Mouse (Mus musculus) lung, embryonic 16.5 days (tissue): ENCODE measurements around the gene Trim7. TPM values are rescaled to one million over a fixed set of nuclear protein-coding genes. Genes with fewer than 3 reads are reported as not detected.
"Not testable (repeated sequence)": the region's sequence is repeated elsewhere in the genome, so short reads cannot be mapped to it uniquely, and the experiment has no call there.

Experiments
- ATAC-seq: fragments of 200-750 bp; cut with Nextera tagmentation; 2 replicates; pipeline ENCODE4 v1.8.0; 2017; ENCODE audit warnings: low read depth, mild to moderate bottlenecking, moderate library complexity
- H3K27ac ChIP-seq: fragments of 300-500 bp; sonication (generic); 2 replicates; pipeline ENCODE4 v1.5.1; 2014; ENCODE audit warnings: mild to moderate bottlenecking, control low read depth, low read length
- H3K27me3 ChIP-seq: fragments of 300-500 bp; sonication (generic); 2 replicates; pipeline ENCODE4 v1.6.1; 2014; ENCODE audit warnings: low read depth, low read length, mixed read lengths; ENCODE audit not compliant: control insufficient read depth, insufficient read depth
- H3K36me3 ChIP-seq: fragments of 300-500 bp; sonication (generic); 2 replicates; pipeline ENCODE4 v1.6.1; 2014; ENCODE audit warnings: low read length; ENCODE audit not compliant: control insufficient read depth, insufficient read depth
- H3K4me1 ChIP-seq: fragments of 300-500 bp; sonication (generic); replicated peaks from 2 replicates; pipeline ENCODE4 v1.6.1; 2014; ENCODE audit warnings: low read length, mixed read lengths; ENCODE audit not compliant: control insufficient read depth, insufficient read depth
- H3K4me2 ChIP-seq: fragments of 300-500 bp; sonication (generic); 2 replicates; pipeline ENCODE4 v1.6.1; 2014; ENCODE audit warnings: low read depth, low read length, control low read depth
- H3K4me3 ChIP-seq: fragments of 300-500 bp; sonication (generic); 2 replicates; pipeline ENCODE4 v1.5.1; 2014; ENCODE audit warnings: mild to moderate bottlenecking, low read length, control low read depth
- H3K9ac ChIP-seq: fragments of 300-500 bp; sonication (generic); 2 replicates; pipeline ENCODE4 v1.6.1; 2014; ENCODE audit warnings: low read length, control low read depth
- H3K9me3 ChIP-seq: fragments of 300-500 bp; sonication (generic); 2 replicates; pipeline ENCODE4 v1.6.1; 2016; ENCODE audit warnings: low read length; ENCODE audit not compliant: control insufficient read depth
- WGBS: fragments of 180-500 bp; shearing (Covaris S2); extraction: QIAGEN DNeasy Blood & Tissue Kit; methylation state at CpG from one replicate; pipeline ENCODE4 v1.1.7; 2014; 5-methylcytosine and 5-hydroxymethylcytosine counted together
- polyA plus RNA-seq: library from polyadenylated mRNA; unstranded; fragments of >200 nt; fragmentation: Nextera tagmentation; extraction: Ambion mirVana; gene quantifications from 2 replicates; pipeline ENCODE4 v1.2.1, GENCODE M21; 2015

Gene Trim7
- polyA plus RNA-seq, result 0.51 and 1.2 TPM in 2 replicates

DNA sequence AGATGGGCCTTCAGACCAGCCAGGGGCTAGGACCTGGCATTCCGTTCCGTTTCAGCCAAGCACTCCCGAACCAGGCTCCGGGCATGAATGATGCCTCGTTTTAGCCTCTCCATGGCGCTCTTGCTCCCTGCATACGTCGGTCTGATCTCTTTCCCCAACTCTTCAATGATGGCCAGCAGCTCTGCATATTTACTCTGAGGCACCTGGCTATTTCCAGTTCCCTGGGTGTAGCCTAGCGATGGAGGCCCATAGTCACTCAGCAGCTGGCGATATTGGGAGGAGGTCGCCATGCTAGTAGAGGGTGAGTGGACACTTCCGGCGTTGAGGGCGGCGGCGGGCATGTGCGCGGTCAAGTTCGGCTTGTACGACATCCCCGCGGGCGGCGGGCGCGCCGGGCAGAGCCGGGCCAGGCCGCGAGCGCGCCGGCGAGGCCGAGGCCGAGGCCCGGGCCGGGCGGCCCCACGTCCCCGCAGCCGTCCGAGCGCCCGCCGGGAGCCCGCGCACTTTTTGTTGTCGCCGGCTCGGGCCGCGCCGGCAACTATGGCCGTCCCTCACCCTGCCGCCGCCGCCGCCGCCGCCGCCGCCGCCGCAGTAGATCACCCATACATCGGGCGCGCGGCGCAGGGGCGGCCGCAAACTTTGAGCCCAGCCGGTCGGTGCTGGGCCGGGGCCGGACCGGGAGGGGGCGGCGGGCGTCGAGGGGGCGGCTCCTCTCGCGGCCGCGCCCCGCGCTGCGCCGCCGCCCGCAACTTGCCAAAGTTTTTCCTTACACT, at the start of gene Trim7, which contains the start of gene Gm12184:
Gene Trim7, plus strand, starts transcription at position 162 of the 773 bp plus-strand sequence.
Gene Gm12184, minus strand, starts transcription at position 677 of the 773 bp plus-strand sequence.
- Histone ChIP-seq H3K27ac (peak within 1 kb of the TSS; percentile 66), H3K4me2 (peak within 1 kb of the TSS; percentile 74)
- peak; percentile 91 for ATAC-seq

DNA sequence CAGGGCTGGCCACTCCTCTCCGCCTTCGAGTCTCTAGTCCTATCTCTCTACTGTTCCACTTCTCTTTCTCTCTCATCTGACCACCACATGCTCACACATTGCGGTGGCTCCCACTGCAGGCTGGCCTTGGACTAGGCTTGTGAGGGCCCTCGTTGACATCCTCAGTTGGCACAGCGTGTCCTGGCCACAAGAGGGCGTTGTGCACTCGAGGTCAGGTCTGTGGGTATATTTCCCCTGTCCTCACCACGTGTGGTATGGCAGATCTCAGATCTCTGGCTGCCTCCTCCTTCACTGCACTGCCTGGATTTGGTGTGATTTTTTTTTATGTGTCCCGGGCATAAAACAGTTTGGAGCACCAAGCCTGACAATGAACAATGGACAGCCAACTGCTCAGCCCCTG, 49.3 kb upstream of the Trim7 start:
- 45% methylated on average over 9 of the region's 9 CpGs for WGBS
- no peaks in the 10 kb centered on the region for H3K9me3 ChIP-seq
- no peak overlapping the region for H3K27ac ChIP-seq
- 0 out of 2 replicates have a peak, but pooled peaks cover 3% of the 10 kb centered on the region for H3K4me1 ChIP-seq
- H3K4me3 ChIP-seq, result no peak overlapping the region
- H3K9ac ChIP-seq, result no peak overlapping the region
- no peaks in the 10 kb centered on the region for H3K27me3 ChIP-seq
- no peak for ATAC-seq
- H3K4me2 ChIP-seq, result no peak overlapping the region
- no peaks in the 10 kb centered on the region for H3K36me3 ChIP-seq

More for the DNA sequence above, at the start of gene Trim7, which contains the start of gene Gm12184:
- H3K4me3 ChIP-seq, result peak within 1 kb of the TSS; percentile 50
- WGBS, result under 1% methylated on average over 34 of the region's 92 CpGs
- H3K27me3 ChIP-seq, H3K9me3 ChIP-seq, H3K4me1 ChIP-seq, H3K36me3 ChIP-seq: not testable (repeated sequence)
- peak within 1 kb of the TSS; percentile 65 for H3K9ac ChIP-seq

DNA sequence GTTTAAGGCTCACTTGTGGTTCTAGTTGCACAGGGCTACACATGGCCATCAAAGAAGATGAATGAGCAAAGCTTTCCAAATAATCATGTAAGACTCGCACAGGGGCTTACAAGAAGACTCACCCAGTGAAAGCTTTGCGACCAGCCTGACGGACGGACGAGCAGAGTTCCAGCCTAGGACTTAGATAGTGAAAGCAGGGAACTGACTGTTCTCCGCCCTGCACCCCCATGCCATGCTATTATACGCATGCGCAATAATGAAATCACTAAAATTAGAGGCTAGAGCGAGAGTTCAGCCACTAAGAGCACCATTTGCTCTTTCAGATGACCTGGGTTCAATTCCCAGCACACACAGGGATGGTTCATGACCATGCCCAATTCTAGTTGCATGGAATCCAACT, 48.6 kb upstream of the Trim7 start:
- Histone ChIP-seq H3K4me1 (0 out of 2 replicates have a peak, but pooled peaks cover 3% of the 10 kb centered on the region), H3K4me3 (no peak overlapping the region), H3K27me3 (no peaks in the 10 kb centered on the region), H3K36me3 (no peaks in the 10 kb centered on the region), H3K9ac (no peak overlapping the region), H3K27ac (no peak overlapping the region), H3K4me2 (no peak overlapping the region), H3K9me3 (no peaks in the 10 kb centered on the region)
- 78% methylated on average over 9 of the region's 9 CpGs for WGBS
- no peak for ATAC-seq

DNA sequence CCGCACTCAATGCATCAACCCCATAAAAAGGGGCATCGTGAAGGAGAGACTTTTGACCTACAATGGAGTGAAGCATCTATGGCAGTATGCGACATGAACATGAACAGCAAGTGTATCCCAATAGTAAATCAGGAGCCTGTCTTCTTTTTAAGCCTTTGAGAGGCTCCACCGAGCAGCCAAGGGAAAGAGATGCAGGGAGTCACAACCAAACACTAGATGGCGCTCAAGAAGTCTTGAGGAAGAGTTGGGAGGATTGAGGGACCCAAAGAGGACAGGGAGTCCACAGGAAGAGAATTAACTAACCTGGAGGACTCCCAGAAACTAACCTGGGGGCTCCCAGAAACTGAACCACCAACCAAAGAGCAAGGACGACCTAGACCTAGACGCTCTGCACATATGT, 46.5 kb upstream of the Trim7 start:
- Histone ChIP-seq H3K27me3 (no peaks in the 10 kb centered on the region), H3K9ac (no peak overlapping the region), H3K4me2 (no peak overlapping the region), H3K36me3 (no peaks in the 10 kb centered on the region), H3K4me1 (0 out of 2 replicates have a peak, but pooled peaks cover 1% of the 10 kb centered on the region), H3K9me3 (no peaks in the 10 kb centered on the region), H3K4me3 (no peak overlapping the region), H3K27ac (no peak overlapping the region)
- ATAC-seq, result no peak
- WGBS, result 37% methylated on average over 7 of the region's 7 CpGs

DNA sequence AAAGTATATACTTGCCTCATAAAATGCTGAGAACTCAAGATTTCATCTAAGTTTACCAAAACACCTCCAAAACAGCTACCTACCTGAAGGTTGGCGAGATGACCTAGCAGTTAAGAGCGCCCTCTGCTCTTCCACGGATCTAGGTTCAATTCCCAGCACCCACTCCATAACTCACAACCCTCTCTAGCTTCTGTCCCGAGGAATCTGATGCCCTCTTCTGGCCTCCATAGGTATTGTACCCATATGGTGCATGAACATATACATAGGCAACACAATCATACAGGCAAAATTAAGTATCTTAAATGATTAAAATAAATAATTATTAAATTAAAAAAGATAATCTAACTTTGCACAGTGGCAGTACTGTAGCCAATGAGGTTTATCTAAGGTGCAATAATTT, 43.7 kb upstream of the Trim7 start:
- Histone ChIP-seq H3K4me3 (no peak overlapping the region), H3K27me3 (no peaks in the 10 kb centered on the region), H3K4me1 (no peaks in the 10 kb centered on the region), H3K36me3 (no peaks in the 10 kb centered on the region), H3K9ac (no peak overlapping the region), H3K27ac (no peak overlapping the region), H3K9me3 (no peaks in the 10 kb centered on the region), H3K4me2 (no peak overlapping the region)
- ATAC-seq, result no peak
- WGBS, result 86% methylated on average over 4 of the region's 4 CpGs

DNA sequence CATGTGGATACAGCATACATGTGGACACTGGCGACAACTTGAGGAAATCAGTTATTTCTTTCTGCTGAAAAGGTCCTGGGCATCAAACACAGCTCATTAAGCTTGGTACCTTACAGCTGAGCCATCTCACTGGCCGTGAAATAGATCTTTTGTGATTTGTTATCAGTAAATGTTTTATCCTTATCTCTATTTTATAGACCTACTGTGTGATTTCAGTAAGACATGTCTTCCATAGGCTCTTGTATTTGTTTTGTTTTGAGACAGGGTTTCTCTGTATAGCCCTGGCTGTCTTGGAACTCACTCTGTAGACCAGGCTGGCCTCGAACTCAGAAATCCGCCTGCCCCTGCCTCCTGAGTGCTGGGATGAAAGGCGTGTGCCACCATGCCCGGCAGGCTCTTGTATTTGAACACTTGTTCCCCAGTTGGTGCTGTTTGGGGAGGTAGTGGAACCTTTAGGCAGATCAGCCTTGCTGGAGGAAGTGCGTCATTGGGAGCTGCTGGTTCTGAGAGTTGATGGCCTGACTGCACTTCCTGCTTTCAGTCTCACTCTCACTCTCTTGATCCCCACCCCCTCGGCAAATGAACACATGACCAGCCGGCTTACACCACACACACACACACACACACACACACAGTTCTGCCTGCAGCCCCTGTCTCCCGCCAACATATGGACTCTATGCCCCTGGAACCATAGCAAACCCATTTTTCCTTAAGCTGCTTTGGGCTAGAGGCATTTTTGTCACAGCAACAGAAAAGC, 38.3 kb upstream of the Trim7 start:
- peak; percentile 73 for ATAC-seq
- peak overlapping the region; percentile 73 for H3K4me2 ChIP-seq
- no peaks in the 10 kb centered on the region for H3K36me3 ChIP-seq
- 40% methylated on average over 10 of the region's 10 CpGs for WGBS
- peak overlapping the region; percentile 48; the same call in 1 of the 2 replicates for H3K9ac ChIP-seq
- H3K27ac ChIP-seq, result peak overlapping the region; percentile 36; the same call in 1 of the 2 replicates
- no peaks in the 10 kb centered on the region for H3K4me1 ChIP-seq
- H3K4me3 ChIP-seq, result peak overlapping the region; percentile 45
- no peaks in the 10 kb centered on the region for H3K27me3 ChIP-seq
- no peaks in the 10 kb centered on the region for H3K9me3 ChIP-seq

DNA sequence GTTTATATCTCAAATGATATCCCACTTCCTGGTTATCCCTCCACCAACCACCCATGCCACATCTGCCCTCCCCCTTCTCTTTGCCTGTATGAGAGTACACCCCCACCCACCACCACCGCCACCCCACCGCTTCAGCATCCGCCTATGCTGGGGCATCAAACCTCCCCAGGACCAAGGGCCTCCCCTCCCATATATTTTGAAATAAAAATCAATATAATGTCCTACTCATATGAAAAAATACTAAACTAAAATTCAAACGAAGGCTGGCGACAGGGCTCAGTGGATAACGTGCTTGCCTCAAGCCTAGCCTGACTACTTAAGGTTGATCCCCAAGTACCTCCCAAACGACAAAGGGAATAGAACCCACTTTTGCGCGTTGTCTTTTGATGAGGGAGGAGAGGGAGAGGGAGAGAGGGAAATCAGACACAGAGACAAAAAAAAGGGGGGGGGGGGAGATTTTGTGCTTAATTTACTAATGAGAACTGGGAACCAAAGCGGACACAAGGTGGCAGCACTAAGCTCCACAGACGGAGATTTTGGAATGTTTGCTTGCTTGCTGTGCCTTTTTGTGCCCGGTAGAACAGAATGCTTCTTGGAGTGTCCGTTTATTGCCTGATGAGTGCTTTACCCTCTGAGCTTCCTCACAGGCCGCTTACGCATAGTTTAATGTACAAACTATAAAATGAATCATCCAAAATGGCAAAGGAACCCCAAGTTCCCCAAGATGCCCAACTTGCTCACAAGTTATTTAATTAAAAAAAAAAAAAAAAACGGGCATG, 37.4 kb upstream of the Trim7 start:
- H3K36me3 ChIP-seq, result no peaks in the 10 kb centered on the region
- no peaks in the 10 kb centered on the region for H3K9me3 ChIP-seq
- peak; percentile 65 for ATAC-seq
- H3K4me1 ChIP-seq, result no peaks in the 10 kb centered on the region
- H3K4me3 ChIP-seq, result peak overlapping the region; percentile 45
- H3K27ac ChIP-seq, result no peak overlapping the region
- H3K4me2 ChIP-seq, result peak overlapping the region; percentile 73
- no peaks in the 10 kb centered on the region for H3K27me3 ChIP-seq
- 6% methylated on average over 16 of the region's 16 CpGs for WGBS
- H3K9ac ChIP-seq, result peak overlapping the region; percentile 48

DNA sequence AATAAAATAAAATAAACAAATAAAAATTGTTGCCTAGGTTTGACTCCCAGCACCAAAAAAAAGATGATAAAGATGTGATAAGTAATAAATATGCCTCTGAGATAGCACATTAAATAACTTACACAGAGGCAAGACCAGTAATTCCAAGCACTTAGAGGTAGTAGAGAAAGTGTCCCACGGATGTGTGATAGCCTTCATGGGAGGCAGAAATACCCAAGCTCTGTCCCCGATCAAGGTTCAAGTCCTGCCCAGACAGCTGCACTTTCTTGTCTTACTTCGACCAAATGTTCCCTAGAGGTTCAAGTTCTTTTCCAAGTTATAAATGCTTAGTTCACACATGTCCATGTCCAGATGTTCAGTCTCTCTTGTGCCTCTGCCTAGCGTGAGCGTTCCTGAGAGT, 36.7 kb upstream of the Trim7 start:
- H3K27ac ChIP-seq, result no peak overlapping the region
- no peak overlapping the region for H3K4me2 ChIP-seq
- no peaks in the 10 kb centered on the region for H3K4me1 ChIP-seq
- no peaks in the 10 kb centered on the region for H3K9me3 ChIP-seq
- no peak overlapping the region for H3K4me3 ChIP-seq
- no peaks in the 10 kb centered on the region for H3K36me3 ChIP-seq
- WGBS, result 74% methylated on average over 5 of the region's 5 CpGs
- H3K27me3 ChIP-seq, result no peaks in the 10 kb centered on the region
- no peak for ATAC-seq
- no peak overlapping the region for H3K9ac ChIP-seq
